Mouse (Mus musculus): ENCODE data around the gene BC049762. TPM values are rescaled to one million over a fixed set of nuclear protein-coding genes. Genes with fewer than 3 reads are reported as not detected.

Gene BC049762
- polyA plus RNA-seq, 1 experiment from 2014 or later, result 1.3 TPM

DNA sequence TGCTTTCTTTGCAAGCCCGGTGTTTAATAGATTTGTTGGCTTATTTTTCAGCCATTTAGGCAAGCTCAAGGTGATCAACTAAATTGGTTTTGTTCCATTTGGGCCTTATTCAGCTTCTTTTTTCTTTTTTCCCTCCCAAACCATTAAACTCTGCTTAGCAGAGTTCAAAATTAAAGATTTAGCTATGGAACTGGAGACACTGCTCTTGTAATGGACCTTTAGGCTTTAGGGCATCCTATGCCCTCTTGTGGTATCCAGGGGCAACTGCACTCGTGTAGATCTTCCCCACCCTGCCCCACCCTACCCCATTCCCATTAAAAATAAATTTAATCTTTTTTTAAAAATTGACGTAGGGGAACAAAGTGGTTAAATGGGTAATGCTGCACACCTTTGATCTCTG, 2.5 kb upstream of the BC049762 start:
- DNase-seq (ENCODE audit: extremely low spot score, low spot score), result no peak
- 58% methylated on average over 3 of the region's 3 CpGs for WGBS
- H3K27me3 ChIP-seq (ENCODE audit: poor library complexity, severe bottlenecking), result no peaks in the 10 kb centered on the region
- H3K4me3 ChIP-seq, result peak overlapping the region; percentile 80
- H3K36me3 ChIP-seq (replicated peaks), result peaks cover 39% of the 10 kb centered on the region
- no peak overlapping the region for H3K27ac ChIP-seq
- peaks cover 33% of the 10 kb centered on the region for H3K4me1 ChIP-seq
- H3K9me3 ChIP-seq, result no peaks in the 10 kb centered on the region

DNA sequence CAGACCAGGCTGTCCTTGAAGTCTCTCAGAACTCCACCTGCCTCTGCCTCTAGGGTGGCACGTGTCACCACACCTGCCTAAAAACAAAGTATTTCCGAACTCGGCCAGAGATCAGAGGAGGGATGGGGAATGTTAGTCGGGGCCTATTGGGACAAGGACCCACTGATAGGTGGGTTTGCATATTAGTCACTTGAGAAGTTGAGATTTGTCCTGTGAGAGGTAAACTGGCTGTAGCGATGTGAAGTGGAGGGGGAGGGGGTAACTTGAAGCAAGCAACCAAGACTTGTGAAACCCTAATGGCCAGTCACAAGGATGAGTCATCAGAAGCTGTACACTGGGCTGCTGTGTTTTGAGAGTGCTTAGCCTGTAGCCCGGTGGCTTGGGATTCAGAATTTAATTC, 1.5 kb upstream of the BC049762 start:
- H3K4me3 ChIP-seq, result peak overlapping the region; percentile 80
- no peaks in the 10 kb centered on the region for H3K9me3 ChIP-seq
- H3K27me3 ChIP-seq (ENCODE audit: poor library complexity, severe bottlenecking), result no peaks in the 10 kb centered on the region
- WGBS, result 42% methylated on average over 6 of the region's 6 CpGs
- H3K4me1 ChIP-seq, result peaks cover 33% of the 10 kb centered on the region
- peak overlapping the region; percentile 99 for H3K27ac ChIP-seq
- H3K36me3 ChIP-seq (replicated peaks), result peaks cover 30% of the 10 kb centered on the region
- peak; percentile 15 for DNase-seq (ENCODE audit: extremely low spot score, low spot score)

DNA sequence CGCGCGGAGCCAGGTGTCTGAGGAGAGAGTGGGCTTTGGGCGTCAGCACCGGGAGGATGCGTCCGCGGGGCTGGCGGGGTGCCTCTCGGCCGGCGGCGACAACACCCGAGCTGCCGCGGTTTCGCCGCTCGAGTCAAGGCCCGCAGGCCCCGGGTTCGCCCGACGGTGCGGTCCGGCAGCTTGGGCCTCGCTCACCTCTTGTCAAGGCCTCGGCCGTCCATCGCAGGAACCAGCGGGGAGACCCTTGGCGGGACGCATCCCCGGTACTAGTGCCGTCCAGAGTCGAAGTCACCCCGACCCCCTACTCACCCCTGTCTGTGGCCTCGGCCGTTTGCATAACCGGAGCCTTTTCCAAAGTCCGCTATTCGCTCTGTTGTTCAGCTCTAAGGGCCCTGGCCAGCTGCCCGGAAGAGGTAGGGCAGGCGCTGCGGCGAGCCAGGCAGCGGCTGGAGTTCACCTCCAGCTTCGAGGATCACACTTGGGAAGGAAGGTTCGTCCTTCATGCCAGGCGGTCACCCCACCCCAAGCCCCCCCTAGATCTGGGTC, 513 bp upstream of the BC049762 start:
- under 1% methylated on average over 50 of the region's 50 CpGs for WGBS
- Histone ChIP-seq H3K27ac (peak overlapping the region; percentile 99), H3K36me3 (replicated peaks) (peaks cover 20% of the 10 kb centered on the region), H3K4me1 (peaks cover 33% of the 10 kb centered on the region), H3K27me3 (ENCODE audit: poor library complexity, severe bottlenecking) (no peaks in the 10 kb centered on the region), H3K4me3 (peak overlapping the region; percentile 80), H3K9me3 (no peaks in the 10 kb centered on the region)
- no peak for DNase-seq (ENCODE audit: extremely low spot score, low spot score)

DNA sequence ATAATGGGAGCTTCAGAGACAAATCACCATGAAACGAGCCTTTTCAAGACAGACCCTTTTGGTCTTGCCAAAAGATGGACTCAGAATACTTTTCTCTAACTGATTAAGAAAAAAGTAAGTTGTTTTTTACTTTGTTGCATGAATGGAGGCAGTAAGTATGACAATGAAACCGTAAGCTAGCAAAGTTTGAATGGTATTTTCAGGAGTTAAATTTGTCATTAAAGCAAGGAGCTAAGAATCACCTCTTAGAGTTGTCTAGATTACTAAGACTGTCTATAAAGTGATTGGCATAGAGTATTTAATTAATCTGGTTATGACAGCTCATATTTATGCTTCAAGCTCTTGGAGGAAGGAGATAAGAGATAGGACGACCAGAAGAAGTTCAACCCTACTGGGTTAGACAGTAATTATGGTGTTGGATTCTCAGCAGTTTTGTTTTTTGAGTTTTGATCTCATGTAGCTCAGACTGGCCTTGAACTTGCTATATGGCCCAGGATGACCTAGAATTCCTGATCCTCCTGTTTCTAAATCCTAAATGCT, 1.1 kb downstream of the BC049762 start, which contains the start of gene Clk4:
Gene Clk4 (plus strand): TSS at position 51 of the 540 bp plus-strand sequence.
- DNase-seq (ENCODE audit: extremely low spot score, low spot score), result no peak
- peak within 1 kb of the TSS; percentile 99 for H3K27ac ChIP-seq
- H3K9me3 ChIP-seq, result no peaks in the 10 kb centered on the region
- 87% methylated on average over 3 of the region's 3 CpGs for WGBS
- H3K36me3 ChIP-seq (replicated peaks), result peaks cover 4% of the 10 kb centered on the region
- H3K4me1 ChIP-seq, result peaks cover 33% of the 10 kb centered on the region
- peak within 1 kb of the TSS; percentile 80 for H3K4me3 ChIP-seq
- H3K27me3 ChIP-seq (ENCODE audit: poor library complexity, severe bottlenecking), result no peaks in the 10 kb centered on the region

DNA sequence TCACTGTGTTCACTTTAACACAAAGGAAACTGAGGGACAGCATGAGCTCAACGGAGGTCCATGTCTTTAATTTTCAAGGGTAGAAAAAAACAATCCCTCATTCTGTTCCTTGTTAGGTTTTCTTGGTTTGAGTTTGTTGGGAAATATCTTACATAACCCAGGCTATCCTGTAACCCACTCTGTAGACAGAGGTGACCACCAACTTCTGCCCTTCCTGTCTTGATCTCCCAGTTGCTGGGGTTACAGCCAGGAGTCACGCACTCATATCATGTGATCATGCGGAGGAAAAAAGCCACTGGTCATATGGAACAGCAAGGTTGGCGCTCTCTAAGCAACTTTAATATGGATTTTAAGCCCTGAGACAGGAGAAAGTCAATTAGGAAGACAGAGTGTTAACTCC, 5.8 kb downstream of the BC049762 start:
- Histone ChIP-seq H3K9me3 (no peaks in the 10 kb centered on the region), H3K27ac (no peak overlapping the region), H3K4me1 (peaks cover under 1% of the 10 kb centered on the region; the same call in 1 of the 2 replicates), H3K4me3 (no peak overlapping the region), H3K36me3 (replicated peaks) (no peaks in the 10 kb centered on the region), H3K27me3 (ENCODE audit: poor library complexity, severe bottlenecking) (no peaks in the 10 kb centered on the region)
- WGBS, result 85% methylated on average over 4 of the region's 4 CpGs
- no peak for DNase-seq (ENCODE audit: extremely low spot score, low spot score)

DNA sequence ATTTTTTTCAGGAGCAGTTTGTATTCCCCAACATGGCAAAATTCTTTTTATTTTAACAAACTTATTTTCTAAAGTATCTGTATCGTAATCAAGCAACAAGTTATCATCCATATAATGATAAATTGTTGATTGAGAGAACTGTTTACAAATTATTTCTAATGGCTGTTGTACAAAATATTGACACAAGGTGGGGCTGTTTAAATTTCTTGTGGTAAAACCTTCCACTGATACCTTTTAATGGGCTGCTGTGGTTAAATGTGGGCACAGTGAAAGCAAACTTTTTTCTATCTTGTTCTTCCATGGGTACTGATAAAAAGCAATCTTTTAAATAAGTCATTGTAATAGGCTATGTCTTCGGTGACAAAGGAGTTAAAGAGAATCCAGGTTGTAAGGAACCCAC, 19.9 kb downstream of the BC049762 start:
- H3K27ac ChIP-seq, result no peak overlapping the region
- no peaks in the 10 kb centered on the region for H3K27me3 ChIP-seq (ENCODE audit: poor library complexity, severe bottlenecking)
- no peak for DNase-seq (ENCODE audit: extremely low spot score, low spot score)
- no peaks in the 10 kb centered on the region for H3K4me1 ChIP-seq
- no peaks in the 10 kb centered on the region for H3K9me3 ChIP-seq
- H3K36me3 ChIP-seq (replicated peaks), result no peaks in the 10 kb centered on the region
- 84% methylated on average over 2 of the region's 2 CpGs for WGBS
- no peak overlapping the region for H3K4me3 ChIP-seq

DNA sequence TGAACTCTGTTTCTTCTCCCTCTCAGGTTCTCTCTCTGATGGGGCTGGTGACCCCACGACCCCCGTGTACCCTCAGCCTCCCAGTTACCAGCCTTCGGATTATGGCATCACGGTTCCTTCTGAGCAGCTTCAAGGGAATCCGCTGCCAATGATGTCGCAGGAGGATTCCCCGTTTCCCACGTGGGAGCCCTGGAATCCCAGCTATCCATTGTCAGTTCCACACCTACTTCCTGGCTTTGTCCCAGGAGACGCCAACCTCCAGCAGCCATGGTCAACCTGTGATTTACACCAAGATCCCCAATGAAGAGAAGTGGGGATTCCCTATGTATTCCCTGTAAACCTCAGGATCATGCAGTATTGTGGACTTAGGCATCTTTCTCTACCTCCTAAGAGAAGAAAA, 28.2 kb downstream of the BC049762 start:
- Histone ChIP-seq H3K9me3 (no peaks in the 10 kb centered on the region), H3K36me3 (replicated peaks) (no peaks in the 10 kb centered on the region), H3K27me3 (ENCODE audit: poor library complexity, severe bottlenecking) (no peaks in the 10 kb centered on the region), H3K4me1 (no peaks in the 10 kb centered on the region), H3K4me3 (no peak overlapping the region), H3K27ac (no peak overlapping the region)
- no peak for DNase-seq (ENCODE audit: extremely low spot score, low spot score)
- WGBS, result 86% methylated on average over 9 of the region's 9 CpGs

DNA sequence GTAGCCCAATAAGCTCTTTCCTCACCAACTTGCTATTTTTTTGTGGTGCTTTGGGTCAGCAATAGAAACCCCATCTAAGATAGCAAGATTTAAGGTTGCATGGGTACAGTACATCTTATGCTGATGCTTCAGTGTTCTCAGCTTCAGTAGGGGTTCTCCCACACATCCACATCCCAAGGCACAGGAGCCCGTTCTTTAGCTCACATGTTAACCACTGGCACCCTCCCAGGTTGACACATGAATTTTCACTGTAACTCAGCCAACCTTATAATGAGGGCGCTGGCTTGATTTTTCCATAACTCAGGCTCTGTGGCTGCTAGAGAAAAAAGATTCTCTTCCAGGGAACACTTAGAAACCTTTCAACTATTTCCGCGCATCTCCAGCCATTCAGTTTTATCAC, 35.7 kb downstream of the BC049762 start:
- no peaks in the 10 kb centered on the region for H3K36me3 ChIP-seq (replicated peaks)
- no peak for DNase-seq (ENCODE audit: extremely low spot score, low spot score)
- H3K27ac ChIP-seq, result no peak overlapping the region
- no peak overlapping the region for H3K4me3 ChIP-seq
- H3K27me3 ChIP-seq (ENCODE audit: poor library complexity, severe bottlenecking), result no peaks in the 10 kb centered on the region
- 92% methylated on average over 4 of the region's 4 CpGs for WGBS
- H3K9me3 ChIP-seq, result no peaks in the 10 kb centered on the region
- H3K4me1 ChIP-seq, result no peaks in the 10 kb centered on the region

DNA sequence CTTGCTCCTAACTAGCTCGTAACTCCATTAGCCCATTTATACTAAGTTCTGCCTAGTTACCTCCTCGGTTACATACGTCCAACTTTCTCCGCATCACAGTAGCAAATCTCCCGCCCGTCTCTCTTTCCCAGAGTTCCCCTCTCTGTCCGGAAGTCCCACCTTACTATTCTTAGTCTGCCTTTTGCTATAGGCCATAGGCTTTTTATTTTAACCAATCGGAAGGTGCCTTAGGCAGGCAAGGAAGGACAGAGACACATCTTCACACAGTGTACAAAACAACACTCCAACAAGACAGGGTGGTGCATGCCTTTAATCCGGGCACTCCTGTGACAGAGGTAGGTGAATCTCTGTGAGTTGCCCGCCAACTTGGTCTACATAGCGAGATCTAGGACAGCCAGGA, 42.5 kb downstream of the BC049762 start, which contains the start of gene Gm12569:
Gene Gm12569 (plus strand): TSS at position 166 of the 400 bp plus-strand sequence.
- Histone ChIP-seq H3K4me1 (no peaks in the 10 kb centered on the region), H3K4me3 (no peak within 1 kb of the TSS), H3K27me3 (ENCODE audit: poor library complexity, severe bottlenecking) (no peaks in the 10 kb centered on the region), H3K36me3 (replicated peaks) (no peaks in the 10 kb centered on the region), H3K9me3 (no peaks in the 10 kb centered on the region), H3K27ac (no peak within 1 kb of the TSS)
- 94% methylated on average over 11 of the region's 11 CpGs for WGBS
- DNase-seq (ENCODE audit: extremely low spot score, low spot score), result no peak

DNA sequence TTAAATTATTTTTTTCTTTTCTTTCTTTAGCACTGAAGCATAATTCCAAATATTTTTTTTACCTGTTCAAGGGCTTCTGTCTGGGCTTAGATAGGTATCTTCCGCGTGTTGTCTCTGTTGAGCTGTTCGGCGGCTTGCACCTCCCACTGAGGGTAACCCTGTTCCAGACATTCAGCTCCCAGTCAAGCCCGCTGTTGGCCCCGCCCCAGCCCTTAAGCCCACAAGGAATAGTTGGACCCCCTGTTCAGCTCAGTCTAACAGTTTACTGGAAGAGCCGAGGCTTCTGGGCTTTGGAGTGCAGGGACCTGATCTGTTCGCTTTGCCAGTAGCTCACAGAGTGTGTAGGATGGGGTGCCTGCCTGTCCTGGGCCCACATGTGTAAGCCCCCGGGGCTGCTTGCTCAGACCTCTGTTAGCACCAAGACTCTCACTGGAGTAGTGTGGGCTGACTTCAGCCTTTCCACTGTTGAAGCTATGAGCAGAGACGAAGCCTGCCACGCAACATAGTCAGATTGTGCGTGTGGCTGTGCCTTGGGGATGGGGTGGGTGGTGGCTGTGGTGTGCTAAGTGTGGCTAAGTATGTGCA, 43.4 kb downstream of the BC049762 start:
- Histone ChIP-seq H3K4me3 (no peak overlapping the region), H3K4me1 (no peaks in the 10 kb centered on the region), H3K9me3 (no peaks in the 10 kb centered on the region), H3K27me3 (ENCODE audit: poor library complexity, severe bottlenecking) (no peaks in the 10 kb centered on the region), H3K27ac (no peak overlapping the region), H3K36me3 (replicated peaks) (no peaks in the 10 kb centered on the region)
- 85% methylated on average over 12 of the region's 12 CpGs for WGBS
- no peak for DNase-seq (ENCODE audit: extremely low spot score, low spot score)

DNA sequence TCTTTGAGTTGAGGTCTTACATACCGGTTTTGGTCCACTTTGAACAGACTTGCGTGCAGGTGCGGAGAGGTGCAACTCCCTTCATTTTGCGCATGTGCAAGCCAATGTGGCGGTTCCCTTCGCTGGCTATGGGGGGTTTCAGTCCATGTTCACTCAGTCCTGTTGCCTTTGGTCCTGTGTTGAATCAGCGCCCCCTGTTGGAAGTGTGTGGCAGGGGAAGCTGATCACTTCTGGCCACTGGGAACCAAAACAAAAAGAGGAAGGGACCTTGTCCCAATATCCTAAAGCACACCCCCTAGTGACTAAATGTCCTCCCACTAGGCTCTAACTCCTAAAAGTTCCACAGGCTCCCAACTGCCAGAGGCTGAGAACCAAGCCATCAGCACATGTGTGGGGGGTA, 48.8 kb downstream of the BC049762 start:
- no peaks in the 10 kb centered on the region for H3K9me3 ChIP-seq
- DNase-seq (ENCODE audit: extremely low spot score, low spot score), result no peak
- 85% methylated on average over 7 of the region's 7 CpGs for WGBS
- no peaks in the 10 kb centered on the region for H3K36me3 ChIP-seq (replicated peaks)
- no peaks in the 10 kb centered on the region for H3K4me1 ChIP-seq
- no peak overlapping the region for H3K4me3 ChIP-seq
- H3K27me3 ChIP-seq (ENCODE audit: poor library complexity, severe bottlenecking), result no peaks in the 10 kb centered on the region
- no peak overlapping the region for H3K27ac ChIP-seq

DNA sequence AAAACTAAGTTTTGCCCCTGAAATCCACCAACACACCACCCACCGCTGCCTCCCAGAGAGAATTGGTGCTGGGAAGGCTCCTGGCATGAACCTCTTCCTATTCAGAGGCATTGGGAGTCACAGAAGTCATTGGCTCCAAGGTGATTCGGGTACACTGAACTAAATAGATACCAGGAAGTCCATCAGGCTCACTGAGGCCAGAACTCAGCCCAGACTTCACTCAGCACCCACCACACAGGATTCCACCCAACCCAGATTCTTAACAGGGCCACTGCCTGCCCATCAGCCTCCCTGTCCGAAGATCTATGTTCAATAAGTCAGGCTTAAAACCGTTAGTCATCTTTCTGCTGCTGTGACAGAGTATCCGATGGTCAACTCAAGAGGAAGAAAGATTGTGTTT, 51.4 kb downstream of the BC049762 start:
- WGBS, result 95% methylated on average over 5 of the region's 5 CpGs
- Histone ChIP-seq H3K27me3 (ENCODE audit: poor library complexity, severe bottlenecking) (no peaks in the 10 kb centered on the region), H3K27ac (no peak overlapping the region), H3K36me3 (replicated peaks) (no peaks in the 10 kb centered on the region), H3K4me3 (no peak overlapping the region), H3K4me1 (no peaks in the 10 kb centered on the region), H3K9me3 (no peaks in the 10 kb centered on the region)
- no peak for DNase-seq (ENCODE audit: extremely low spot score, low spot score)

DNA sequence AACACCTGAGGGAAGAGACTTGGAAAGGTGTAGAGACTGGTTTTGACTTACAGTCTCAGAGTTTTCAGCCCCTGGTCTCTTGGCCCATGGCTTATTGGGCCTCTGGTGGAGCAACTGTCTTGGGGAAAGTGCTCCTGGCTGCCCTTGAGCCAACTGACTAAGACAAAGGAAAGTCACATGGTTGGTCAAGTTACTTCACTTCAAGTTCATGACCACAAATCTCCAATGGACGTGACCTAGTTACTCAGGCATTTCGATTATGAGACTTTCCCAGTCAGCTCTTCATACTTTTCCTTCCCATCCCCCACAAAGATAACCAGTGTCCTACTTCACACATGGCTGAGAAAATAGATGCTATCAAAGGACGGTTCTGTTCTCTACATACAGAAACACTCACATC, 55.1 kb downstream of the BC049762 start:
- H3K27me3 ChIP-seq (ENCODE audit: poor library complexity, severe bottlenecking), result no peaks in the 10 kb centered on the region
- H3K4me3 ChIP-seq, result no peak overlapping the region
- no peaks in the 10 kb centered on the region for H3K36me3 ChIP-seq (replicated peaks)
- 87% methylated on average over 3 of the region's 3 CpGs for WGBS
- no peak for DNase-seq (ENCODE audit: extremely low spot score, low spot score)
- peaks cover 4% of the 10 kb centered on the region; the same call in 1 of the 2 replicates for H3K9me3 ChIP-seq
- H3K4me1 ChIP-seq, result no peaks in the 10 kb centered on the region
- no peak overlapping the region for H3K27ac ChIP-seq

Measured in forebrain, embryonic 10.5 days (tissue).